Mouse (Mus musculus) hindbrain, postnatal 0 days (tissue): ENCODE data around the gene C2cd4c. TPM values are rescaled to one million over a fixed set of nuclear protein-coding genes. Genes with fewer than 3 reads are reported as not detected.

Source experiments
- ATAC-seq: fragments of 200-750 bp; cut with Nextera tagmentation; 2 replicates; pipeline ENCODE4 v1.8.0; 2017; ENCODE audit warnings: mild to moderate bottlenecking, moderate TSS enrichment, moderate library complexity
- DNase-seq: peaks from one replicate; pipeline ENCODE4 v3.0.0-alpha.2; 2015; ENCODE audit warnings: low spot score
- H3K27ac ChIP-seq: fragments of 300-500 bp; sonication (generic); 2 replicates; pipeline ENCODE4 v1.5.1; 2014; ENCODE audit warnings: mild to moderate bottlenecking
- H3K27me3 ChIP-seq: fragments of 300-500 bp; sonication (generic); 2 replicates; pipeline ENCODE4 v1.6.1; 2014; ENCODE audit warnings: low read length, mixed read lengths; ENCODE audit not compliant: insufficient read depth
- H3K36me3 ChIP-seq: fragments of 300-500 bp; sonication (generic); 2 replicates; pipeline ENCODE4 v1.6.1; 2014; ENCODE audit warnings: low read length, mixed read lengths; ENCODE audit not compliant: insufficient read depth
- H3K4me1 ChIP-seq: fragments of 300-500 bp; sonication (generic); 2 replicates; pipeline ENCODE4 v1.6.1; 2014; ENCODE audit warnings: antibody characterized with exemption, low read length, mixed read lengths; ENCODE audit not compliant: insufficient read depth
- H3K4me2 ChIP-seq: fragments of 300-500 bp; sonication (generic); 2 replicates; pipeline ENCODE4 v1.6.1; 2014; ENCODE audit warnings: low read depth, mild to moderate bottlenecking, low read length, moderate library complexity, mixed read lengths
- H3K4me3 ChIP-seq: fragments of 300-500 bp; sonication (generic); 2 replicates; pipeline ENCODE4 v1.5.1; 2014; ENCODE audit warnings: low read length
- H3K9ac ChIP-seq: fragments of 300-500 bp; sonication (generic); replicated peaks from 2 replicates; pipeline ENCODE4 v1.6.1; 2014; ENCODE audit warnings: mild to moderate bottlenecking, low read length, moderate library complexity, mixed read lengths
- H3K9me3 ChIP-seq: fragments of 300-500 bp; sonication (generic); 2 replicates; pipeline ENCODE4 v1.6.1; 2016; ENCODE audit warnings: low read length, mixed read lengths
- CTCF ChIP-seq: IDR thresholded peaks from 2 replicates; pipeline ENCODE4 v1.5.1; 2016; ENCODE audit warnings: antibody characterized with exemption, control low read depth, low read depth
- WGBS: fragments of 180-500 bp; shearing (Covaris S2); extraction: QIAGEN DNeasy Blood & Tissue Kit; methylation state at CpG from one replicate; pipeline ENCODE4 v1.1.7; 2014; 5-methylcytosine and 5-hydroxymethylcytosine counted together
- polyA plus RNA-seq: library from polyadenylated mRNA; unstranded; fragments of >200 nt; fragmentation: Nextera tagmentation; extraction: Ambion mirVana; gene quantifications from 2 replicates; pipeline ENCODE4 v1.2.1, GENCODE M21; 2015
- total RNA-seq: library from RNA; depleted of rRNA; stranded (reverse); fragments of >200 nt; gene quantifications from 2 replicates; pipeline ENCODE4 v1.2.3, GENCODE M21; 2014

The C2cd4c gene
- total and polyA plus RNA-seq, 2 experiments from 2014 or later: 1.0 to 31.9 TPM

DNA sequence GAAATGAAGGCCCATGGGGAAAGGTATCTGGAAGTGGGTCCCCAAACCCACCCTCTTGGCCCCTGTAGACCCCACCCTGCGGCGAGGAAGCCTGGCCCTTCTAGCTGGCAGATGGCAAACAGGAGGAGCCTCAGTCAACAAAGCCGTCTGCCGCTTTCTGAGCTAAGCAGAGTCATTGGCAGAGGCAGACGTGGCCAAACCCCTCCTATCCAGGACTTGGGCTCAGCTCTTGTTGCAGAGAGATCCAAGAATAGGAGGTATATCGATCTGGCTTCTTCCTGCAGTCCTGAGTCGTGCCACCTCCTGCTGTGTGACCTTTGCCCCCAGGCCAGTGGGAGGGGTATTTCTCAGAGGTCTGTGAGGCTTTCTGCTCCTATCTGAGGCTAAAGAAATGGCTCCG, 2.0 kb upstream of the C2cd4c start:
- ATAC-seq (no peak), DNase-seq (peak; percentile 70)
- Histone ChIP-seq H3K4me3 (no peak overlapping the region), H3K9me3 (no peaks in the 10 kb centered on the region), H3K36me3 (no peaks in the 10 kb centered on the region), H3K27me3 (0 out of 2 replicates have a peak, but pooled peaks cover 10% of the 10 kb centered on the region), H3K27ac (0 out of 2 replicates have a peak overlapping the region, but pooled peaks have one; percentile 16), H3K4me2 (no peak overlapping the region), H3K4me1 (peaks cover 17% of the 10 kb centered on the region), H3K9ac (0 out of 2 replicates have a peak overlapping the region, but pooled peaks have one; percentile 13)
- TF ChIP-seq CTCF: no peak
- WGBS: 9% methylated on average over 8 of the region's 8 CpGs

DNA sequence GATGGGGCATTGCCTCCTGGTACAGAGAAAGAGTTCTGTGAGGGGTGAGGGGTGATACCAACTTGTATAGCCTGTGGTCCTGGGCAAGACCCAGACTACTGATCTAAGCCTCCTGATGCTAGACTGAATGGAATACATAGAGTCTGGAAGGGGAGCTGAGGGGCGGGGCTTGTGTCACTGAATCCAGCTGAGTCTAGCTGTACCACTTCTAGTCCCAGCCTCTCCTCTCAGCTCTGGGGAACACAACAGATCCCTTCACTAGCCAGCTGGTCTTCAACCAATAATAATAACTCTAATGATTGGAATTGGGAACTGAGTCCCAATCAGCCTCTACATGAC, 449 bp upstream of the C2cd4c start:
- peak overlapping the region; percentile 92 for H3K4me2 ChIP-seq
- no peak; the same call in none of the 2 replicates for ATAC-seq
- no peaks in the 10 kb centered on the region for H3K9me3 ChIP-seq
- TF ChIP-seq CTCF: no peak
- peak overlapping the region; percentile 53 for H3K4me3 ChIP-seq
- H3K27ac ChIP-seq: peak overlapping the region; percentile 37; the same call in 1 of the 2 replicates
- H3K36me3 ChIP-seq: no peaks in the 10 kb centered on the region
- 85% methylated on average over 1 of the region's 1 CpGs for WGBS
- peaks cover 17% of the 10 kb centered on the region for H3K4me1 ChIP-seq
- no peak for DNase-seq
- H3K27me3 ChIP-seq: 0 out of 2 replicates have a peak, but pooled peaks cover 10% of the 10 kb centered on the region
- 0 out of 2 replicates have a peak overlapping the region, but pooled peaks have one; percentile 53 for H3K9ac ChIP-seq

DNA sequence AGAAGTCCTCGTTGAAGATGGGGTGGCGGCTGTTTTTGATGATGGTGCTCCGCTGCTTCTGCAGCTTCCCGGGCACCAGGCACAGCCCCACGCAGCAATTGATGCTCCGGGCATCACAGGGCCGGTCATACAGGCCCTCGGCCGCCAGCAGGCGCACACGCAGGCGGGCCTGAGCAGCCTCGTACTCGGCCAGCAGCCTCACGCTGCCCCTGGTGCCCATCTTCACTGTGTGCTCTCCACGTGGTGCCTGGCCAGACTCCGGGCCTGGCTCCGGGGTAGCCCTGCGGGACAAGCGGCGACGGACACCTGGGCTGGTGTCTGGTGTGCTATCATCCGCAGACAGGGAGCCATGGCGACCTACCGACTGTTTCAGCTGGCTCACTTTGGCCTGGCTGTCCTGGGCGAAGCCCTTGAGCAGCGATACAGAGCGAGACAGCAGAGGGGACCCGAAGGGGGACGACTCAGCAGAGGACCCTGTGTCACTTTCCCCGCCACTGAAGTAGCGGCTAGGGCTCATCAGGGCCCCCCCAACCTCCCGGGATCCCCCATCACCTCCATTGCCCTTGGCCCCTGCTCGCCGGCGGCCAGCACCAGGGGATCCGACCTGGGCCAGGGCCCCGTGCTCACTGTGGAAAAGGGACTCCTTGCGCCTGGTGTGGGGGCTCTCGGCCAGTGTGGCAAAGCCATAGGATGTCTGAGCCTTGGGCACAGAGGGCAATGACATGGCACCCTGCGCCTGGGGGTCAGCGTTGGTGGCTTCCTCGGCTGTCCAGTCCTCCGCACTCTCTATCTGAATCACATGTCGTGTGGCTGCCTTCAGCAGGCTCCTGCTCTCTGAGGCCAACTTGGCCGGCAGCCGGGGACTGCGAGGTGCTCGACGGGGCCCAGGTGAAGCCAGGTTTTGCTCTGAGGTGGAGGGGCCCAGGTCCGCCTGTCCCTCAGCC, 1.4 kb downstream of the C2cd4c start:
- peaks cover 17% of the 10 kb centered on the region for H3K4me1 ChIP-seq
- peak; percentile 52 for ATAC-seq
- 10% methylated on average over 51 of the region's 51 CpGs for WGBS
- H3K36me3 ChIP-seq: no peaks in the 10 kb centered on the region
- H3K4me2 ChIP-seq: peak overlapping the region; percentile 92
- H3K9ac ChIP-seq: peak overlapping the region; percentile 53
- H3K27me3 ChIP-seq: 0 out of 2 replicates have a peak, but pooled peaks cover 10% of the 10 kb centered on the region
- H3K4me3 ChIP-seq: peak overlapping the region; percentile 53
- H3K9me3 ChIP-seq: no peaks in the 10 kb centered on the region
- H3K27ac ChIP-seq: no peak overlapping the region
- TF ChIP-seq CTCF: peak; percentile 75
- peak; percentile 74 for DNase-seq

DNA sequence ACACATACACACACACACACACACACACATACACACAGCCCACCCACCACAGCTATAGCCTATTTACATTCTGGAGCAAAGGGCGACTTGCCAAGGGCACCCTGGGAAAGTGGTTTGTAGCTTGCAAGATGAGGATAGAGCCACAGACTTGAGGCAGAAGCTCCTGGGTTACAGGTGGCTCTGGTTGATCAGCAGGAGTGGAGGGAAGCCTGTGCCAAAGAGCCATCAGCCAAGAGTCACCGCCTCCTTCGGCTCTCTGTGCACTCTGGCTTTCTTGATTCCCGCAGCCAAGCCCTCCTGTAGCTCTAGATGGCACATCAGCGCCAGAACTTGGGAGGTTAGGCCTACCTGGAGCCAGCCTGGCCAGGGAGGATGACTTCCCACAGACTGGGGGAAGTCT, 2.5 kb downstream of the C2cd4c start:
- 31% methylated on average over 5 of the region's 5 CpGs for WGBS
- H3K27me3 ChIP-seq: 0 out of 2 replicates have a peak, but pooled peaks cover 10% of the 10 kb centered on the region
- DNase-seq: no peak

DNA sequence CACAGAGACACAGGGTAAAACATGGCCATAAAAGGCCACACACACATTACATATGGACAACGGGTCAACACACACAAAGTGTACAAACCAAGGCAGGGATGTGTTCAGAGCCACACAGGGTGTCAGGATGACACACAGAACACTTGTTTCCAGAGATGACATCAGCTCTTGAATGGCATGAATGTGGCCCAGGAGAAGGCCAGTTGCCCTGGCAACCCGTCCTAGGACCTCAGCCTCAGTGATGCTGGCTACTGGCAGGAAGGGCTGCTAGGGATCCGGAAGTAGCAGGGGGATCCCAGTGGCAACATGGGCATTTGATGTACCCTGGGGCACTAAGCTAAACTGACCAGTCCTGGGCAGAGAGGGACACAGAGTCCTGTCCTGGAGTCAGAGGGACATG, 4.5 kb downstream of the C2cd4c start:
- no peak overlapping the region for H3K4me2 ChIP-seq
- DNase-seq (no peak), ATAC-seq (no peak)
- H3K27me3 ChIP-seq: 0 out of 2 replicates have a peak, but pooled peaks cover 10% of the 10 kb centered on the region
- H3K4me3 ChIP-seq: no peak overlapping the region
- H3K9ac ChIP-seq: no peak overlapping the region
- H3K9me3 ChIP-seq: no peaks in the 10 kb centered on the region
- no peaks in the 10 kb centered on the region for H3K36me3 ChIP-seq
- no peak for TF ChIP-seq CTCF
- WGBS: 62% methylated on average over 3 of the region's 3 CpGs
- H3K27ac ChIP-seq: no peak overlapping the region
- peaks cover 17% of the 10 kb centered on the region for H3K4me1 ChIP-seq

More for the DNA sequence above, 2.5 kb downstream of the C2cd4c start:
- no peak overlapping the region for H3K4me3 ChIP-seq
- no peaks in the 10 kb centered on the region for H3K9me3 ChIP-seq
- peaks cover 17% of the 10 kb centered on the region for H3K4me1 ChIP-seq
- no peak overlapping the region for H3K9ac ChIP-seq
- no peak for ATAC-seq
- H3K4me2 ChIP-seq: peak overlapping the region; percentile 92; the same call in 1 of the 2 replicates
- H3K27ac ChIP-seq: no peak overlapping the region
- TF ChIP-seq CTCF: no peak
- no peaks in the 10 kb centered on the region for H3K36me3 ChIP-seq

DNA sequence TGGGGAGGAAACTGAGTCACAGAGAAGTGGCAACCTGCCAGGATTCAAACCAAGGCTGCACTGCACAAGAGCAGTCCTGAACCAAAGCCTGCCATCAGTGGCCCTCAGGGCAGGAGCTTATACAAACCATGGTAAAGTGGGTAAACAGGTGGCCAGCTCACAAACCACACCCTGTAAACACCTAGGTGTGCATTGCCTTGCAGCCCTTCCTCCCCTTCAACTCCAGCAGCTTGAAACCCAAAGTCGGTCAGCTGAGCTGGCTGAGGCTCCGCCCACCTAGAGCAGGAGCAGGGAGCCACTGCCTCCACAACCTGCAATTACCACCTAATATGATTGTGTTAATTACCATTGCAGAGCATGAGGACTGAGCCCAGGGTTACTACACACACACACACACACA, 5.9 kb downstream of the C2cd4c start:
- no peak overlapping the region for H3K9ac ChIP-seq
- TF ChIP-seq CTCF: no peak
- no peak for ATAC-seq
- 0 out of 2 replicates have a peak, but pooled peaks cover 7% of the 10 kb centered on the region for H3K27me3 ChIP-seq
- H3K4me1 ChIP-seq: peaks cover 9% of the 10 kb centered on the region
- WGBS: 39% methylated on average over 2 of the region's 2 CpGs
- no peak overlapping the region for H3K27ac ChIP-seq
- H3K4me2 ChIP-seq: no peak overlapping the region
- H3K4me3 ChIP-seq: no peak overlapping the region
- H3K9me3 ChIP-seq: no peaks in the 10 kb centered on the region
- H3K36me3 ChIP-seq: no peaks in the 10 kb centered on the region
- DNase-seq: no peak
